Mouse (Mus musculus) myocyte (in vitro differentiated cells): Measurements from ENCODE around the gene Ncbp2.

ENCODE experiments used
- CEBPB ChIP-seq: IDR thresholded peaks from 2 replicates; pipeline ENCODE4 v1.6.1; 2011; ENCODE audit warnings: mild to moderate bottlenecking, moderate library complexity; ENCODE audit not compliant: poor library complexity, insufficient read depth, severe bottlenecking
- E2F4 ChIP-seq: IDR thresholded peaks from one replicate; pipeline ENCODE4 v1.6.1; 2011; ENCODE audit warnings: mild to moderate bottlenecking, control low read depth, moderate library complexity; ENCODE audit not compliant: insufficient read depth
- MAX ChIP-seq: IDR thresholded peaks from one replicate; pipeline ENCODE4 v1.6.1; 2011; ENCODE audit warnings: low read depth, mild to moderate bottlenecking, control low read depth
- MYOD1 ChIP-seq, 3 experiments: IDR thresholded peaks; one replicate each; pipeline ENCODE4 v1.6.1; 2011; ENCODE audit warnings: control low read depth in 2 of 3, low read depth in 2 of 3, mild to moderate bottlenecking in 2 of 3, moderate library complexity in 1 of 3; ENCODE audit not compliant: insufficient read length in 2 of 3, control insufficient read depth in 1 of 3
- MYOG ChIP-seq, 3 experiments: IDR thresholded peaks; one replicate each; pipeline ENCODE4 v1.6.1; 2011; ENCODE audit warnings: control low read depth in 2 of 3, low read depth in 2 of 3, mild to moderate bottlenecking in 2 of 3; ENCODE audit not compliant: insufficient read length in 2 of 3, control insufficient read depth in 1 of 3, insufficient read depth in 1 of 3
- POLR2A ChIP-seq: IDR thresholded peaks from one replicate; pipeline ENCODE4 v1.6.1; 2011; ENCODE audit warnings: low read depth, mild to moderate bottlenecking, control low read depth, moderate library complexity; ENCODE audit not compliant: insufficient read length
- POLR2AphosphoS2 ChIP-seq: IDR thresholded peaks from one replicate; pipeline ENCODE4 v1.6.1; 2011; ENCODE audit warnings: low read depth, control low read depth; ENCODE audit not compliant: insufficient read length
- REST ChIP-seq: IDR thresholded peaks from one replicate; pipeline ENCODE4 v1.6.1; 2011; ENCODE audit warnings: mild to moderate bottlenecking, control low read depth, moderate library complexity; ENCODE audit not compliant: insufficient read depth, insufficient read length
- SRF ChIP-seq: IDR thresholded peaks from one replicate; pipeline ENCODE4 v1.6.1; 2011; ENCODE audit warnings: low read depth; ENCODE audit not compliant: control insufficient read depth, insufficient read length
- TCF12 ChIP-seq: IDR thresholded peaks from one replicate; pipeline ENCODE4 v1.6.1; 2011; ENCODE audit warnings: mild to moderate bottlenecking, control low read depth; ENCODE audit not compliant: poor library complexity, insufficient read depth, severe bottlenecking
- TCF3 ChIP-seq: IDR thresholded peaks from one replicate; pipeline ENCODE4 v1.6.1; 2011; ENCODE audit warnings: low read depth, control low read depth; ENCODE audit not compliant: insufficient read length
- USF1 ChIP-seq: IDR thresholded peaks from one replicate; pipeline ENCODE4 v1.6.1; 2011; ENCODE audit warnings: low read depth, mild to moderate bottlenecking, control low read depth, moderate library complexity

DNA sequence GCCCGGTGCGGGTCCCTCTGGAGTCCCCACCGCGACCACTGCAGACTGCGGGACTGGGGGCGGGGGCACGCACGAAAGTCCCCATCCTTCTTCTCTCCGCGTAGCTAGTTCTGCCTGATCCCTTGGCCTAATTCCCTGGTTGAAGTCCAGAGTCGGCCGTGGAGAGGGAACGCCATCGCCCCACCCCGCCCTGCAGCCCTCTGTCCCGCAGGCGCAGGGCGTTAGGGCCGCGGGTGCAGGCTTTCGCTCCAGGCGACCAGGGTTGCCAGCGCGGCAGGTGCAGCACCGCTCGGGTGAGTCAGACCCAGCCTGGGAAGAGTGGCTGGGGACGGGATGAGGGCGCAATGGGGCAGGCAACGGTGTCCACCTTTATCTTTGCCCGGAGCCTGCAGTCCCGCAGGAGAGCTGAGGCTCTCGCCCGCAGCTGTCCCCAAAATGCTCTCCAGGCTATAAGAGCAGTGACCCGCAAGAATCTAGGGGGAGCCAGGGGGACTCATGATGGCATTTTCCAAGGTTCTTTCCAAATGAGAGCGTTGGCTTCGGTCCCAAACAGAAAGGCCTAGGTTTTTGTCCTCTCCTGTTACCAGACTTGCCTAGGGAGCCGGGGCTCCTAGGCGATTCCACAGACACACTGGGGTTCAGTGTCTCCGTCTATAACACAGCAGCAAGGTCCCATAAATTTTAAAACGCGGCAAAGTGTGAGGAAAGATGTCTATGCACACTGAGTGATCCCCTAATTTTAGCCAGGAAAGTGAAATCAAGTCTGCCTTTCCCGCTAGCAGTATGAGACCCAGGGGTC is 14.4 kb upstream of the Ncbp2 start, which contains the start of gene Pigz:
- TF ChIP-seq POLR2AphosphoS2 (no peak), MAX (no peak), POLR2A (no peak), E2F4 (no peak), MYOG (IDR thresholded peaks at IDR 0.05; ENCODE audit: control insufficient read depth in 1 of 3, insufficient read depth in 1 of 3, insufficient read length in 2 of 3, low read depth in 2 of 3) (peak in 2 of 3 experiments; percentile 89 to 92), USF1 (no peak), TCF12 (no peak), CEBPB (no peak), MYOD1 (IDR thresholded peaks at IDR 0.05; ENCODE audit: control insufficient read depth in 1 of 3, insufficient read length in 2 of 3, low read depth in 2 of 3) (peak in 2 of 3 experiments; percentile 88 to 92), SRF (no peak), REST (no peak), TCF3 (no peak)
